Mouse (Mus musculus) hindbrain, embryonic 13.5 days (tissue): ENCODE measurements around the gene Fam171a2. TPM values are rescaled to one million over a fixed set of nuclear protein-coding genes. Genes with fewer than 3 reads are reported as not detected.
A peak's percentile ranks its signal among the peaks of the same experiment; 100 is the strongest.

Source experiments
- ATAC-seq: fragments of 200-750 bp; cut with Nextera tagmentation; 2 replicates; pipeline ENCODE4 v1.8.0; 2017; ENCODE audit warnings: moderate TSS enrichment; ENCODE audit not compliant: low FRiP score
- H3K27ac ChIP-seq: fragments of 300-500 bp; sonication (generic); 2 replicates; pipeline ENCODE4 v1.5.1; 2015; ENCODE audit warnings: inconsistent platforms, mild to moderate bottlenecking, moderate library complexity
- H3K27me3 ChIP-seq: fragments of 300-500 bp; sonication (generic); 2 replicates; pipeline ENCODE4 v1.6.1; 2015; ENCODE audit warnings: mild to moderate bottlenecking, inconsistent platforms
- H3K36me3 ChIP-seq: fragments of 300-500 bp; sonication (generic); 2 replicates; pipeline ENCODE4 v1.6.1; 2015; ENCODE audit warnings: mild to moderate bottlenecking, inconsistent platforms
- H3K4me1 ChIP-seq: fragments of 300-500 bp; sonication (generic); replicated peaks from 2 replicates; pipeline ENCODE4 v1.6.1; 2015; ENCODE audit warnings: inconsistent platforms
- H3K4me2 ChIP-seq: fragments of 300-500 bp; sonication (generic); 2 replicates; pipeline ENCODE4 v1.6.1; 2015; ENCODE audit warnings: inconsistent platforms, mild to moderate bottlenecking, moderate library complexity
- H3K4me3 ChIP-seq: fragments of 300-500 bp; sonication (generic); 2 replicates; pipeline ENCODE4 v1.5.1; 2015; ENCODE audit warnings: mild to moderate bottlenecking, inconsistent platforms
- H3K9ac ChIP-seq: fragments of 300-500 bp; sonication (generic); 2 replicates; pipeline ENCODE4 v1.6.1; 2015; ENCODE audit warnings: mild to moderate bottlenecking, inconsistent platforms
- H3K9me3 ChIP-seq: fragments of 300-500 bp; sonication (generic); 2 replicates; pipeline ENCODE4 v1.6.1; 2016; ENCODE audit warnings: inconsistent platforms
- WGBS: fragments of 180-500 bp; shearing (Covaris S2); methylation state at CpG from one replicate; pipeline ENCODE4 v1.1.7; 2015; 5-methylcytosine and 5-hydroxymethylcytosine counted together
- polyA plus RNA-seq: library from polyadenylated mRNA; unstranded; fragments of >200 nt; fragmentation: Nextera tagmentation; extraction: Ambion mirVana; gene quantifications from 2 replicates; pipeline ENCODE4 v1.2.1, GENCODE M21; 2015

The Fam171a2 gene
- 15.9 and 17.1 TPM in 2 replicates for polyA plus RNA-seq

DNA sequence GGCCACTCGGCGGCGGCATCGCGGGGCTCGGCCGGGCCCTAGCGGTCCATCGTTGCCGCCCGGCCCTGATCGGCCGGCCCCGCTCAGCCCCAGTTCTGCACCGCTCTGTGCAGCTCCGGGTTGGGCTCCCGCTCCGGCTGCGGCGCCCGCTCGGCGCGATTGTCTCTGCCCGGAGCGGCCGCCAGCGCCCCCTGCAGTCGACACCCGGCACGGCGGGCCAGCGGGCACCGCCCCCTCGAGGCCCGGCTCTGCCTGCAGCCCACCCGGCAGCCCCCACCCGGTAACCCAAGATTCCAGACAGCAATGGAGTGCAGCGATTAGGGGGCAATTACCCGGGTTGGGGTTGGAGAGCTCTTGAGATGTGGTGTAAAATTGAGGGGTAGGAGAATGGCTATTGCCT, at the start of gene Fam171a2:
Gene Fam171a2, minus strand, starts transcription at position 186 of the 400 bp plus-strand sequence.
- Histone ChIP-seq H3K4me3 (peak within 1 kb of the TSS; percentile 96), H3K27ac (peak within 1 kb of the TSS; percentile 98), H3K9ac (peak within 1 kb of the TSS; percentile 100), H3K4me2 (peak within 1 kb of the TSS; percentile 94), H3K4me1 (peaks cover 45% of the 10 kb centered on the region), H3K9me3 (no peaks in the 10 kb centered on the region), H3K27me3 (peaks cover 24% of the 10 kb centered on the region), H3K36me3 (peaks cover 13% of the 10 kb centered on the region)
- 0% methylated on average over 35 of the region's 40 CpGs for WGBS
- ATAC-seq = peak; percentile 81

- no peak for ATAC-seq
- Histone ChIP-seq H3K36me3 (peaks cover 69% of the 10 kb centered on the region), H3K27me3 (no peaks in the 10 kb centered on the region), H3K4me1 (no peaks in the 10 kb centered on the region), H3K4me3 (no peak overlapping the region), H3K9ac (no peak overlapping the region), H3K27ac (no peak overlapping the region), H3K4me2 (no peak overlapping the region), H3K9me3 (no peaks in the 10 kb centered on the region)
- 85% methylated on average over 2 of the region's 2 CpGs for WGBS
Observed at GRCm38 (mm10) chr11:102496732-102497131, 49.2 kb upstream of the Fam171a2 start.

GRCm38 (mm10) chr11:102496206-102496605, 48.7 kb upstream of the Fam171a2 start:
- Histone ChIP-seq H3K9ac (no peak overlapping the region), H3K27me3 (no peaks in the 10 kb centered on the region), H3K36me3 (peaks cover 71% of the 10 kb centered on the region), H3K27ac (no peak overlapping the region), H3K9me3 (no peaks in the 10 kb centered on the region), H3K4me3 (no peak overlapping the region), H3K4me1 (no peaks in the 10 kb centered on the region), H3K4me2 (no peak overlapping the region)
- no peak for ATAC-seq
- 91% methylated on average over 2 of the region's 2 CpGs for WGBS

GRCm38 (mm10) chr11:102495742-102496141, 48.3 kb upstream of the Fam171a2 start:
- no peaks in the 10 kb centered on the region for H3K4me1 ChIP-seq
- no peak for ATAC-seq
- H3K4me3 ChIP-seq = no peak overlapping the region
- 98% methylated on average over 5 of the region's 5 CpGs for WGBS
- no peaks in the 10 kb centered on the region for H3K9me3 ChIP-seq
- H3K27ac ChIP-seq = no peak overlapping the region
- H3K27me3 ChIP-seq = no peaks in the 10 kb centered on the region
- no peak overlapping the region for H3K9ac ChIP-seq
- H3K4me2 ChIP-seq = no peak overlapping the region
- peaks cover 66% of the 10 kb centered on the region for H3K36me3 ChIP-seq

DNA sequence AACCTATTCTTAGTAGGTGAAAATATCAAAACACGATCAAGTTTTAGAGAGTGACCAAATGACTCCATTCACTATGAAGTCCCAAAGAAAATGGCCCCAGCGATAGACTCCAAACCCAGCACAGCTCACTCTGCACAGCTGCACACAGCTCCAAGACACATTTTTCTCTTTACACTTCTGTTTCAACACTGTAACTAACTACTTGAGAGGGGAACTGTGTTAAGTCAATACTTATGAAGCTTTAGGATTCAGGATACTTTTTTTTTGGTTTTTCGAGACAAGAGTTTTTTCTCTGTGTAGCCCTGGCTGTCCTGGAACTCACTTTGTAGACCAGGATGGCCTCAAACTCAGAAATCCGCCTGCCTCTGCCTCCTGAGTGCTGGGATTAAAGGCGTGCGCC, 47.6 kb upstream of the Fam171a2 start:
- Histone ChIP-seq H3K36me3 (peaks cover 62% of the 10 kb centered on the region), H3K4me2 (no peak overlapping the region), H3K27ac (no peak overlapping the region), H3K4me3 (no peak overlapping the region), H3K27me3 (no peaks in the 10 kb centered on the region), H3K4me1 (no peaks in the 10 kb centered on the region), H3K9me3 (no peaks in the 10 kb centered on the region), H3K9ac (no peak overlapping the region)
- no peak for ATAC-seq
- WGBS = 98% methylated on average over 6 of the region's 6 CpGs

DNA sequence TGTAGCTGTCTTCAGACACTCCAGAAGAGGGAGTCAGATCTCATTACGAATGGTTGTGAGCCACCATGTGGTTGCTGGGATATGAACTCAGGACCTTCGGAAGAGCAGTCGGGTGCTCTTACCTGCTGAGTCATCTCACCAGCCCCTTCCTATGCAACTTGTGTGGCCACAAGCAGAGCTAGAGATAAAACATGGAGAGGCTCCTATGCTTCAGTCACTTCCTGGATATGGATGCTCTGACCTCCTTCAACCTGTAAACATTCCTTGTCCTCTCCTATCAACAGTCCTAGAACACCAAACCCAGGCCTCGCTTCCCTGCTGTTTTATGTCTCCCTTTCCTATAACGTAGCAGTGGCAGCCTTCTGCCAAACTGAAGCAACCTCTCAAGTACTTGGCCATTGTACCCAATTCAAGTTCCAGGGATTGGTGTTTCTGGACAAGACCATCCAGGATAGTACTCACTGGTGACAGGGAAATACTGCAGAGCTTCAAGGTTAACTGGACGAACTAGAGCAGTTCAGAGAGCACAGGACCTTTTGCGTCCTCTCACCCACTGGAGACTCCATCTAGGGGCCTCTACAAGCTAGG, 46.7 kb upstream of the Fam171a2 start:
- Histone ChIP-seq H3K9ac (no peak overlapping the region), H3K36me3 (peaks cover 53% of the 10 kb centered on the region), H3K4me1 (no peaks in the 10 kb centered on the region), H3K27ac (no peak overlapping the region), H3K9me3 (no peaks in the 10 kb centered on the region), H3K27me3 (no peaks in the 10 kb centered on the region), H3K4me2 (no peak overlapping the region), H3K4me3 (no peak overlapping the region)
- no peak for ATAC-seq
- 91% methylated on average over 7 of the region's 7 CpGs for WGBS

DNA sequence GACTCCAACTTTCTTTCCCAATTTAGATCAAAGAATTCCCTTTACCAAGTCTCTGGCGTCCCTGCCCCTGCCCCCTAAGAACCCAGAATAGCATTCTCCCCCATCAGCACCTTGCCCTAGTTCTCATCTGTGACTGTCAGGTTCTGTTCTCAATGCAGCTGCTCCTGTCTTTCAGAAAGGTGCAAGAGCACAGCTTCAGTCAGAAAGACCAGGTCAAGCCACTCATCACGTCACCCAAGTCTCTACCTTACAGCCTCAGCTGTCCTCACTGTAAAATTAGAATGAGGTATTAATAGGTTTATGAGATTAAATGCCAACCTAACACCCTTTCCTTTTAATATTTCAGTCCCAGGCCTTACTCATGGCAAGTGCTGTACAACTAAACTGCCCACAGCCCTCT, 45.8 kb upstream of the Fam171a2 start:
- no peak overlapping the region for H3K4me3 ChIP-seq
- H3K4me1 ChIP-seq = no peaks in the 10 kb centered on the region
- no peaks in the 10 kb centered on the region for H3K9me3 ChIP-seq
- ATAC-seq = no peak
- H3K9ac ChIP-seq = no peak overlapping the region
- peaks cover 45% of the 10 kb centered on the region for H3K36me3 ChIP-seq
- H3K27me3 ChIP-seq = no peaks in the 10 kb centered on the region
- no peak overlapping the region for H3K27ac ChIP-seq
- H3K4me2 ChIP-seq = no peak overlapping the region
- WGBS = 90% methylated on average over 2 of the region's 2 CpGs

- ATAC-seq = no peak
- H3K4me3 ChIP-seq = no peak overlapping the region
- WGBS = 93% methylated on average over 2 of the region's 2 CpGs
Observed at GRCm38 (mm10) chr11:102487901-102488300, 40.4 kb upstream of the Fam171a2 start.

DNA sequence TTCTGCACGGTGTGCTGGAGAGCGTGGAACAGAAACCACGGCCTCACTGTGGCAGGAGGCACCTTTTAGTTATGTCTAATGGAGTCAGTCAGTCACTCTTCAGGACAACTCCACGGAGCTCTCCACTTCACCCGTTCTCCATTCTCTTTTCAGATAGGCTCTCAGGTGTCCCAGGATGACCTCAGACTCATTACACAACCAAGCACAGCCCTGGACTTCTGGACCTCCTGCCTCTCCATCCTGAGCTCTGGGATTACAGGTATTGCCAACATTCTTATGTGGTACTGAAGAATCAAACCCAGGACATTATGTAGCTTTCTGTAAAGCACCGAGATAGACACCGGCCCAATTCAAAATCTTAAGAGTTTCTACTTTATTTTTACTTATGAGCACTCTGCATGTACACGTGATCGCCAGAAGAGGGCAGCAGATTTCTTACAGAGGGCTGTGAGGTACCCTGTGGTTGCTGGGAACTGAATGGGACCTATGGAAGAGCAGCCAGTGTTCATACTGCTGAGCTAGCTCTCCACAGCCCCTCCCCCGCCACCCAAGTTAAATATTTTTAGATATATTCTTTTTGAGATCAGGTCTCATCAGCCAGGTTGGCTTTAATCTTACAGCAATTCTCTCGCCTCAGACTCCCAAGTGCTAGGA, 39.4 kb upstream of the Fam171a2 start:
- Histone ChIP-seq H3K36me3 (peaks cover 40% of the 10 kb centered on the region), H3K9ac (no peak overlapping the region), H3K9me3 (no peaks in the 10 kb centered on the region), H3K4me2 (no peak overlapping the region), H3K27me3 (no peaks in the 10 kb centered on the region), H3K4me1 (no peaks in the 10 kb centered on the region), H3K27ac (no peak overlapping the region), H3K4me3 (no peak overlapping the region)
- peak; percentile 82; the same call in 1 of the 2 replicates for ATAC-seq
- WGBS = 77% methylated on average over 11 of the region's 11 CpGs

More at GRCm38 (mm10) chr11:102487901-102488300, 40.4 kb upstream of the Fam171a2 start:
- no peaks in the 10 kb centered on the region for H3K4me1 ChIP-seq
- no peaks in the 10 kb centered on the region for H3K9me3 ChIP-seq
- H3K4me2 ChIP-seq = no peak overlapping the region
- H3K27me3 ChIP-seq = no peaks in the 10 kb centered on the region
- peaks cover 39% of the 10 kb centered on the region for H3K36me3 ChIP-seq
- H3K9ac ChIP-seq = no peak overlapping the region
- no peak overlapping the region for H3K27ac ChIP-seq

GRCm38 (mm10) chr11:102481779-102482178, 34.3 kb upstream of the Fam171a2 start:
- no peak overlapping the region for H3K9ac ChIP-seq
- H3K9me3 ChIP-seq = no peaks in the 10 kb centered on the region
- 96% methylated on average over 10 of the region's 10 CpGs for WGBS
- no peak overlapping the region for H3K4me3 ChIP-seq
- peaks cover 83% of the 10 kb centered on the region for H3K36me3 ChIP-seq
- H3K4me2 ChIP-seq = no peak overlapping the region
- no peak overlapping the region for H3K27ac ChIP-seq
- no peaks in the 10 kb centered on the region for H3K4me1 ChIP-seq
- H3K27me3 ChIP-seq = no peaks in the 10 kb centered on the region
- ATAC-seq = no peak

DNA sequence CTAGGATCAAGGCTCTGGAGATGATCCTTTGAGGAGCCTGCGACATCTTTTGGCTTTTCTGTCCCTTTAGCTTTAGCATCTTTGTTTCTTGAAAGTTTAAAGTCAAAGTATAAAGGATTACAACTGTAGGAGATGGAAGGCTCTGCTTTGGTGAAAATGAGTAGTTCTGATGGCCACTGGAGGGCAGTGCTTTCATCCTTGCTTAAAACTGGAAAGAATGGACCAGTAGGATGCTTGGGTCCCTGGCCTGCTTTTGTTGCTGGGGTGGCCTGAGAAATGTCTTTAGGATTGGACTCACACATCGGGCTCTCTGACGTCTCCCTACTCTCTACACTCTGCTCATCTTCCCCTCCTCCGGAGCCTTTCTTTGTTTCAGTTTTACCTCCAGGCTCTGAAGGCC, 33.4 kb upstream of the Fam171a2 start:
- Histone ChIP-seq H3K27ac (no peak overlapping the region), H3K9me3 (no peaks in the 10 kb centered on the region), H3K4me1 (no peaks in the 10 kb centered on the region), H3K9ac (no peak overlapping the region), H3K4me2 (no peak overlapping the region), H3K27me3 (no peaks in the 10 kb centered on the region), H3K36me3 (peaks cover 79% of the 10 kb centered on the region), H3K4me3 (no peak overlapping the region)
- 86% methylated on average over 4 of the region's 4 CpGs for WGBS
- ATAC-seq = no peak

DNA sequence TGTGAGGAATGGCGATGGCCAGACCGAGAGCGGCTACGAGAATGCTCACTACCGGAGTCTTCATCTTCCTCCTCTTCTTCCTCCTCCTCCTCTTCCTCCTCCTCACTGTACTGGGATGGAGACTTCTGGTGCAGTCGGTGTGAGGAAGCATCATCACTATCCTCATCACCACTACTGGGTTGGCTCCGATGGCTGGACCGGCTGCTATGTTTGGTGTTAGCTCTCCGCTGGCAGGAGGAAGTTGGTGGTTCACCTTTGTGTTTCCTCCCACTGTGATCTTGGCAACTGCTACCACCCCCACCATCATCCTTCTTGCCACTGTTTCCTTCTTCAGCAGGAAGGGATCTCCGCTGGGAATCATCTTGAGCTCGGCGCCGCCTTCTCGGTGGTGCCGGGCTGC, 32.6 kb upstream of the Fam171a2 start:
- Histone ChIP-seq H3K27ac (no peak overlapping the region), H3K36me3 (peaks cover 79% of the 10 kb centered on the region), H3K27me3 (no peaks in the 10 kb centered on the region), H3K4me2 (no peak overlapping the region), H3K9me3 (no peaks in the 10 kb centered on the region), H3K9ac (no peak overlapping the region), H3K4me1 (no peaks in the 10 kb centered on the region), H3K4me3 (no peak overlapping the region)
- ATAC-seq = no peak
- 95% methylated on average over 15 of the region's 15 CpGs for whole genome bisulfite sequencing

GRCm38 (mm10) chr11:102479581-102479980, 32.1 kb upstream of the Fam171a2 start:
- H3K9ac ChIP-seq = no peak overlapping the region
- H3K4me1 ChIP-seq = no peaks in the 10 kb centered on the region
- no peak overlapping the region for H3K4me2 ChIP-seq
- H3K36me3 ChIP-seq = peaks cover 77% of the 10 kb centered on the region
- WGBS = 96% methylated on average over 23 of the region's 23 CpGs
- no peak overlapping the region for H3K27ac ChIP-seq
- no peaks in the 10 kb centered on the region for H3K9me3 ChIP-seq
- no peak overlapping the region for H3K4me3 ChIP-seq
- ATAC-seq = no peak
- no peaks in the 10 kb centered on the region for H3K27me3 ChIP-seq
